Mouse (Mus musculus) Patski (cell line): ENCODE data around the gene Fam71b. TPM values are rescaled to one million over a fixed set of nuclear protein-coding genes. Genes with fewer than 3 reads are reported as not detected.
"Not testable (repeated sequence)": the region's sequence is repeated elsewhere in the genome, so short reads cannot be mapped to it uniquely, and the experiment has no call there.

Experiments
- ATAC-seq: fragments of 100-300 bp; one replicate; pipeline ENCODE4 v1.8.0; 2021
- CTCF ChIA-PET: fragments of 350-600 bp; sonication (Branson Sonifier 250); formaldehyde crosslinking; loops from one replicate; lab custom pipeline; 2022; ENCODE audit warnings: inconsistent platforms; lab: Charles Lee
- POLR2A ChIA-PET: fragments of 350-600 bp; sonication (Branson Sonifier 250); formaldehyde crosslinking; loops from one replicate; lab custom pipeline; 2022; ENCODE audit warnings: antibody characterized with exemption, inconsistent platforms; lab: Charles Lee
- DNase-seq: peaks from one replicate; pipeline ENCODE4 v3.0.0-alpha.2; 2011; ENCODE audit warnings: low read depth, low spot score
- H3K27me3 ChIP-seq: fragments of 371-371 bp; one replicate; pipeline ENCODE4 v1.5.1; 2021
- CTCF ChIP-seq: fragments of 100-300 bp; IDR thresholded peaks from one replicate; pipeline ENCODE4 v1.5.1; 2021
- in situ Hi-C: fragments of 300-500 bp; cut with MboI; formaldehyde crosslinking; loops from 3 replicates; pipeline ENCODE4 v1.11.1; 2018; ENCODE audit warnings: low pct_unique_long_range_greater_than_20kb, mixed read lengths
- polyA plus RNA-seq: library from polyadenylated mRNA; unstranded; gene quantifications from one replicate; pipeline ENCODE4 v1.2.3, GENCODE M21; 2021

Fam71b gene
- polyA plus RNA-seq, 1 experiment from 2014 or later, result not detected

DNA sequence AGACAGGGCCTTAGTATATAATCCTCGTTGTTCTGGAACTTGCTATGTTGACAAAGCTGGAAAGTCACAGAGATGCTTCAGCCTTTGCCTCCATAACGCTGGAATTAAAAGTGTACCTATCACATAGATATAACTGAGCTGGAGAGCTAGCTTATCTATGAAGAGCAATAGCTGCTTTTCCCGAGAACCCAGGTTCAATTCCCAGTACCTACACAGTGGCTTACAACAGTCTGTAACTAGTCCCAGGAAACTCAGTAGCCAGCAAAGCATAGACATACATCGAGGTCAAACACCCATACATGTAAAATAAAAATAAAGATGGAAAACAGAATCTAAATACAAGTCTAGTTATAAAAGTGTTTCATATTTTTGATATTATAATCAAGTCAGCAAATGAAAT is 2.1 kb downstream of the Fam71b start:
- TF ChIP-seq CTCF, result no peak
- CTCF ChIA-PET, result interaction anchor here (1.1 kb wide), 1 partner anchor 30 kb away, joined by 3 read pairs; no protein-coding TSS in a partner anchor
- in situ Hi-C loops, result no loop called here
- POLR2A ChIA-PET, result no interaction called here
- no peak for DNase-seq
- no peak for ATAC-seq
- peaks cover 8% of the 10 kb centered on the region for H3K27me3 ChIP-seq

DNA sequence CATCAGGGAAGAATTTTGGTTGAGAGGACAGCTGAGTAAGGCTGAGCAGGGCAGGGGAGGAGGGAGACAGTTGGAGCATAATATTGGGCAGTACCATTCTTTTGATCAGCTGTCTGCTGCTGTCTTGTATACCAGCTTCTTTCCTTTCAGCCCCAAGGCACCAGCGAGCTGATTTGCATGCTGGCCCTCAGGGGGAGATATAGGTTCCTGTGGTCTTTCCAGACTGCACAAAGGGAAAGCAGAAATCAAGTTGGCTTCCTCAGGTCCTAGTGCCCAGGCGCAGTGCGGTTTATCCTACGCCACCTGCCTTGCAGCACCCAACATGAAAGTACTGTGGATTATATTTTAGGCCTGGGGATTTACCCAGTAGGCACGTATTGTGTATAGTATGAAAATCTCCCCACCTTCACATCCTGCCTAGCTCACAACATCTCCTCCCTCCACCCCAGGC is 2.6 kb downstream of the Fam71b start:
- ATAC-seq (no peak), DNase-seq (no peak)
- TF ChIP-seq CTCF, result no peak
- CTCF ChIA-PET, result no interaction called here
- in situ Hi-C loops, result no loop called here
- peaks cover 8% of the 10 kb centered on the region for H3K27me3 ChIP-seq
- POLR2A ChIA-PET, result no interaction called here

DNA sequence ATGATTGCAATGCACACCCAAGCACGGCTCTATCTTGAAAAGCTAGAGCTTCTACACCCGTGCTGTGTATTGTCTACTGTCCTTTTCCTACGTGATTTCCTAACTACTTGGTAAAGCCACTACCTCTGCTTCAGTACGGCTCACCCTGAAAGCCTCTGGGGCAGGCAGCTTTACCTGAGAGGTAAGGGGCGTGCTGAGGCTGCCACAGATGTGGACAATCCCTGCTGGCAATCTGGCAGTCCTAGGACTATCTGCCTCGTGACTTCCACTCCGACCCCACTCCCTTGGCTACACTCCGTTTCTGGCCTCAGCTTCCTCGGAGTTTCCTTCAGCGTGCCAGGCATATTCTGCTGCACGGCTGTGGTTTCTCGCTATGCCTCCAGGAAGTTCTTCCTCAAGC is 5.2 kb downstream of the Fam71b start:
- ATAC-seq (peak; percentile 69), DNase-seq (no peak)
- in situ Hi-C loops, result no loop called here
- CTCF ChIA-PET, result interaction anchor here (1.4 kb wide), 1 partner anchor 29 kb away, joined by 3 read pairs; no protein-coding TSS in a partner anchor
- no peak for TF ChIP-seq CTCF
- POLR2A ChIA-PET, result interaction anchor here (1.1 kb wide), 1 partner anchor 156 kb away, joined by 3 read pairs; no protein-coding TSS in a partner anchor
- peaks cover 3% of the 10 kb centered on the region for H3K27me3 ChIP-seq

DNA sequence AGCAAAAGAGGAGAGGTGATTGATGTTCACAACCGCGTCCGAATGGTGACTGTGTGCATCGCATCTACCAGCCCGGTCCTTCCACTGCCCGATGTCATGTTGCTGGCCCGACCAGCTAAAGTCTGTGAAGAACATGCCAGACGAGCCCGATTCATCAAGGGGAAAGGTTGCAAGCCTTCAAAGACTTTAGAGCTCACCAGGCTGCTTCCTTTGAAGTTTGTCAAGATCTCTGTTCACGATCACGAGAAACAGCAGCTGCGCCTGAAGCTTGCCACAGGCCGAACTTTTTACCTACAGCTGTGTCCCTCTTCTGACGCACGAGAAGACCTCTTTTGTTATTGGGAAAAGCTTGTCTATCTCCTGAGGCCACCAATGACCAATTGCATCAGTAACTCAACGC is 8.6 kb downstream of the Fam71b start:
- peaks cover 3% of the 10 kb centered on the region for H3K27me3 ChIP-seq
- DNase-seq (no peak), ATAC-seq (no peak)
- ChIA-PET POLR2A (no interaction called here), CTCF (interaction anchor here (1.0 kb wide), 1 partner anchor 26 kb away, joined by 3 read pairs; no protein-coding TSS in a partner anchor)
- in situ Hi-C loops, result no loop called here
- no peak for TF ChIP-seq CTCF

DNA sequence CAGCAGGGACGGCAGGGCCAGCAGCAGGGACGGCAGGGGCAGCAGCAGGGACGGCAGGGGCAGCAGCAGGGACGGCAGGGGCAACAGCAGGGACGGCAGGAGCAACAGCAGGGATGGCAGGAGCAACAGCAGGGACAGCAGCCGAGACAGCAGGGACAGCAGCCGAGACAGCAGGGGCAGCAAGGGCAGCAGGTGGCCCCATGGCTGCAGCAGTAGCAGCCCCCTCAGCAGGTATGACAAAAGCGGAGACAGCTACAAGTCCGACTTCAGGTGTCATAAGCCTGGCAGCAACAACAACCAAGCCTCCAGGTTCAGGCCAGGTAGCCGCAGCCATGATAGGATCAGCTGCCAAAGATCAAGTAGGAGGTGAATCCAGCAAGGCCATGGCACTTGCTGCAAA is 10.4 kb downstream of the Fam71b start:
- POLR2A ChIA-PET, result no interaction called here
- no peak for ATAC-seq
- CTCF ChIA-PET, result interaction anchor here (1.0 kb wide), 1 partner anchor 10 kb away, joined by 3 read pairs; no protein-coding TSS in a partner anchor
- H3K27me3 ChIP-seq, result no peaks in the 10 kb centered on the region
- no peak for DNase-seq
- no peak for TF ChIP-seq CTCF
- in situ Hi-C loops, result no loop called here

DNA sequence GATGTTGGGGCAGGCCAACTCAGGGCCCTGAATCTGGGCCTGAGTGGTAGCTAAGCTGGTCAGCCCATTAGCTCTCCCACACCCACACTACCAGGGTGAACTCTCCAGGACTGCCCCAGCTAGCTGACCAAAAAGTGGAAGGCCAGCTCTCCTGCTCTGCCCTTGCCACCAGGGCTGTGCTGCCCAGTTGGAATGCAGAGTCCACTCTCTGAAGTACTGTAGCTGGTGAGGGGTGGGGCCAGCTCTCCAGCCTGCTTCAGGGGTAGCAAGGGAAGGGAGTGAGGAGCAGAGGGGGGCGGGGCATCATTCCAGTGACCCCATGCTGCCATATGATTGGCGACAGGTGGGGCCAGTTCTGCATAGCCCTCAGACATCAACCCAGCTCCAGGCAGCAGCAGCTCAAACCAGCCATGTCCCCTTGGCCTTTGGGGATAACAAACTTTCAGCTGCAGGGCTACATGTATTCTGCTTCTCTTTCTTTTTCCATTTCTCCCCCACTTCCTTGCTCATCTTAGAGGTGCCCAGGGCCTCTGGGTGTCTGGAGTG is 13.7 kb downstream of the Fam71b start:
- ATAC-seq (no peak), DNase-seq (no peak)
- POLR2A ChIA-PET, result no interaction called here
- TF ChIP-seq CTCF, result no peak
- CTCF ChIA-PET, result no interaction called here
- in situ Hi-C loops, result no loop called here
- no peaks in the 10 kb centered on the region for H3K27me3 ChIP-seq

DNA sequence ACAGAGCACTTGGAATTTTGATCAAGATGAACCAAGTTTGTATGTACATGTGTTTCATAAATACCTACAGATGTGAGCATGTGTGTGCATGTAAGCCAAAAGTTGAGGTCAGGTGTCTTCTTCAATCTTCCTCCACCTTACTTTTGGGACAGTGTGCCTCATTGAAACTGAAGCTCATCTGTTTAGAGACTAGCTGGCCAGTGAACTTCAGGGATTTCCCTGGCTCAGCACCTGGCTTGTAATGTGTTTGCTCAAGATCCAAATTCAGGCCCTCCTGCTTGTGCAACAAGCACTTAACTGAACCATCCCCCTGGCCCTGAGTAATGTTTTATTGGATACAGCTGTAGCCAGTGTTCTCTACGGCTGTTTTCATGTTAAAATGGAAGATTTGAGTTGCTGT is 22.1 kb downstream of the Fam71b start:
- ChIA-PET POLR2A (no interaction called here), CTCF (no interaction called here)
- TF ChIP-seq CTCF, result no peak
- no peak for DNase-seq
- no peak for ATAC-seq
- no peaks in the 10 kb centered on the region for H3K27me3 ChIP-seq
- in situ Hi-C loops, result no loop called here

DNA sequence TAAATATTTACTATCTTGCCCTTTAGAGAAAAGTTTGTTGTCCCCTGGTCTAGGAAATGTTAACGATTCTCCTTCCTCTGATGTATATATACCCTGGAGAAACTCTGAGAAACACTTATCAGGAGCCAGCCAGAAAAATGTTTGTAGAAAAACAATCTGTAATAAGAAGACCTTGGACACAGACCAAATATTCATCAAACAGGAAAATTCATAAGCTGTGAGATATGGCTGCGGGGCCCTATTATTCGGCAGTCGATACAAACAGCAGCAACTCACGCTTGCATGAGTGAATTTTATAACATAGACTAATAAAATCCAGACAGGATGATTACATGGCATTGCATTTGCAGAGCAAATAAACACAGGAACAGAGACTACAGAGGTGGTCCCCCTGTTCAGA is 22.5 kb downstream of the Fam71b start:
- DNase-seq (no peak), ATAC-seq (no peak)
- no peaks in the 10 kb centered on the region for H3K27me3 ChIP-seq
- TF ChIP-seq CTCF, result no peak
- CTCF ChIA-PET, result no interaction called here
- in situ Hi-C loops, result no loop called here
- POLR2A ChIA-PET, result no interaction called here

DNA sequence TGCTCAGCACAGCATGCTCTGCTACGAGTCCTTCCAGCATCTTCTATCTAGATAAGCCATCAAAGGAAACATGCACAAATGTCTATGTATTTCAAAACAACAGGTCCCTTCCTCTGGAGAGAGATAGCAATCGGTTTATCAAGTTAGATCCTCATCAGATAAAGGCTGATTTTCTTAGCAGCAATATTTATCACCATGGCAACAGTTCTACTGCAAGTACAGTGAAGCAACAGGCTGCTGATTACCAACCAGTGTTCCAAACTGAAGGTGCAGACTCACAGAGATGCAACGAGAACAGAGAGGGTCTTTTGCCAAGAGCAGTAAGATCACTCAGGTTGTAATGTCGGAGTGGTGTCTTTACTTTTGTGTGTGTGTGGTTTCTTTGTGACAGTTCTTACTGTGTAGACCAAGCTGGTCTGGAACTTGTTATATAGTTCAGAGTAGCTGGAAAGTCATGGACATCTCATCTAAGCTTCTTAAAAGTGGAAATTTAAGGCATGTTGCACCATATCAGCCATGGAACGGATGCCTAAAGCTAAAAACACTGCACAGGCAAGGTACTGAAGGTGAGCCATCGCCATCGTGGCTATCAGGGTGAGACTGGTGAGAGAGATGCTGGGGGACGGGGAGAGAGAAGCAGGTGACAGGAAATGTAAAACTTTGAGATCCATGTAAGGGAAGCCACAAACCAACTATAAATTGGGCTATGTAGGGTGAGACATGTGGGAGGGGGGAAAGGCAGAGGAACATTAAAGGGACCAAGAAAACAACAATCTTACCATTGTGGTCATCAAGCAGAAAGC is 24.9 kb downstream of the Fam71b start:
- no peak for TF ChIP-seq CTCF
- ChIA-PET CTCF (interaction anchor here (1.4 kb wide), 1 partner anchor 10 kb away, joined by 4 read pairs; no protein-coding TSS in a partner anchor), POLR2A (no interaction called here)
- ATAC-seq (no peak), DNase-seq (no peak)
- in situ Hi-C loops, result no loop called here
- H3K27me3 ChIP-seq, result no peaks in the 10 kb centered on the region

DNA sequence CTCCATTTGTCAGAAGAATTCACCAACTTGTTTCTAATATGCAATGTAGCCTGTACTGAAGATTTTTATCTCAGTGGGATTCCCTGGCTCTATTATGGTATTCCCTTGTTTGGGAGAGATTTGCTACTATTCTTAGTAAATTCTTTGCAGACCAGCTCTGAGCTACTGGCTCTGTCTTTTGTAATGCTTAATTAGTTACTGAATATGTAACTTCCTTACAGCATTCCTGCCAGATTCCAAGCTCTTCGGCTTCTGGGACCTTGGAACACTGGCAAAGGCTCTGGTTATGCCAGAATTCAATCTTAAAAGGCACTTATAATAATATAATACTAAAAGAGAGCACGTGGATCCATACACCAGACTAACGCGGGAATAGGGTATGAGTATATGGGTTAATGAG is 31.8 kb downstream of the Fam71b start:
- POLR2A ChIA-PET, H3K27me3 ChIP-seq, in situ Hi-C loops, DNase-seq: not testable (repeated sequence)
- peak; percentile 29 for ATAC-seq
- CTCF ChIA-PET, result interaction anchor here (1.8 kb wide), 1 partner anchor 153 kb away, joined by 4 read pairs; no protein-coding TSS in a partner anchor

DNA sequence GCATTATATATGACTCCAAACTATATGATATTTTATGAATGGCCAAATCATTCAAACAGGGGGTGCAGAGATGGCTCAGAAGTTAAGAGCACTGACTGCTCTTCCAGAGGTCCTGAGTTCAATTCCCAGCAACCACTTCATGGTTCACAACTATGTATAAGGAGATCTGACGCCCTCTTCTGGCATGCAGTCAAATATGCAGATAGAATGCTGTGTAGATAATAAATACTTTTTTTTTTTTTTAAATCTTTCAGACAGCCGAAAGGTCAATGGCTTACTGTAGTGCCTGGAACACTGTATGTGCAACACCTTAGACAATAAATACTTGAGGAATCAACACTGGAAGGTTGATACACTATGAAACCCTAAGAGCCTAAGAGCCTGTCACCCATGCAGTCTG is 33.8 kb downstream of the Fam71b start:
- peak; percentile 33 for TF ChIP-seq CTCF
- in situ Hi-C loops, result loop anchor here (5.0 to 10.0 kb wide), 2 partner anchors 158 to 305 kb away; partner anchors contain the start of gene Havcr1
- CTCF ChIA-PET, result interaction anchor here (1.2 to 3.2 kb wide), 6 partner anchors 12 to 183 kb away, joined by 3 to 24 read pairs (median 4); no protein-coding TSS in a partner anchor
- POLR2A ChIA-PET, result no interaction called here
- no peaks in the 10 kb centered on the region for H3K27me3 ChIP-seq
- ATAC-seq (no peak), DNase-seq (no peak)
